Comparison of ENCODE assay signal across 14 mouse cellular contexts in the genomic region with DNA sequence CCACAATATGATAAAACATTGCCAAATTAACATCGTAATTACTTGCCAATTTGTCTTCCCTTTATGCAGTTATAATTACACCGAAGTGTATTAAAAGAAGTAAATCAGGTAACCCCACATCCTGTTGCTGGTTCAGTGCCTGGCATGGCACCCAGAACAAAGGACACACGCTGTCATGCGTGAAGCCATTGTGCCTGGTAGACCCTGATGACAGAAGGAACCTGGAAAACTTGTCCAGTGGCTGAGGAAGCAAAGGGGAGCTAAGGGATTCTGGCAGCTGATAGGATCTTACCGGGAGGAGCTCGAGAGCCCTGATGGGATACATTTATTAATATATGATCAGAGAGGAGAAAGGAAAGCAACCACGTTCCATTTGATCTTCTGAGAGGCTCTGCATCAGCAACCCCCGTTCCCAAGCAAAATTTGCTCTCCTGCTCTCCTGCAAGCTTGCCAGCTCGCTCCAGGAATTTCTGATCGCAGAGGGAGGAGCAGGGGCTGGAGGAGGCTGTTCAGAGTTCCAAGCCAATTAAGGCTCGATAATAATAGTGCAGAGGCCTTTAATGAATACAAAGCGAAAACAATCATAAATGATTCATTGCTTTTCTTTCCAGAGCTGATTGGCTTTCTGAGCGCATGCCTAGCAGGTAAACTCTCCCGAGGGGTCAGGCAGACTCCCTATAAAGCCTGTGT.
DNase-seq lines count a peak whose midpoint lies in the region; ATAC-seq and TF ChIP-seq lines count a peak whose summit lies in the region.
"Had no signal": no experiment of that assay in that cellular context is flagged by ENCODE, and none has a peak within 500 bp of the region (broad histone marks: within the 10 kb centered on the region; RNA-seq: fewer than 3 reads in every experiment).

No protein-coding gene starts in this region.

- H3K27me3 ChIP-seq in hindbrain, embryonic 13.5 days = no peaks in the 10 kb centered on the region
- H3K27me3 ChIP-seq in midbrain, embryonic 16.5 days (ENCODE audit: control insufficient read depth, insufficient read depth, low read depth, low read length) = no peaks in the 10 kb centered on the region
- no peaks in the 10 kb centered on the region for H3K27me3 ChIP-seq in liver, embryonic 11.5 days (replicated peaks; ENCODE audit: control insufficient read depth, insufficient read depth, low read length)
- no peaks in the 10 kb centered on the region for H3K27me3 ChIP-seq in heart, adult 2 months (ENCODE audit: control insufficient read depth, insufficient read depth, low read length)
- H3K27me3 ChIP-seq: embryonic facial prominence, embryonic 12.5 days; liver, embryonic 13.5 days had no signal

- H3K4me1 ChIP-seq in hindbrain, embryonic 13.5 days (replicated peaks) = peaks cover 32% of the 10 kb centered on the region
- peaks cover 12% of the 10 kb centered on the region for H3K4me1 ChIP-seq in midbrain, embryonic 16.5 days (ENCODE audit: control insufficient read depth, insufficient read depth, low read length)
- no peaks in the 10 kb centered on the region for H3K4me1 ChIP-seq in liver, embryonic 11.5 days (replicated peaks; ENCODE audit: control insufficient read depth, insufficient read depth, low read length)
- peaks cover 1% of the 10 kb centered on the region for H3K4me1 ChIP-seq in heart, adult 2 months (ENCODE audit: control insufficient read depth, insufficient read depth, low read length)
- H3K4me1 ChIP-seq: heart, embryonic 10.5 days; liver, embryonic 13.5 days had no signal

- intact Hi-C loops in heart, adult 2 months (cut with DNase I) = no loop called here

- WGBS in hindbrain, embryonic 13.5 days = 41% methylated on average over 14 of the region's 14 CpGs
- WGBS in midbrain, embryonic 16.5 days = 31% methylated on average over 14 of the region's 14 CpGs
- 77% methylated on average over 14 of the region's 14 CpGs for WGBS in liver, embryonic 11.5 days
- WGBS in heart, adult 2 months = 60% methylated on average over 14 of the region's 14 CpGs

- H3K27ac ChIP-seq in hindbrain, embryonic 13.5 days = peak overlapping the region; percentile 88
- peak overlapping the region; percentile 60 for H3K27ac ChIP-seq in midbrain, embryonic 16.5 days (ENCODE audit: low read length)
- H3K27ac ChIP-seq in liver, embryonic 11.5 days (ENCODE audit: low read depth, low read length) = no peak overlapping the region
- H3K27ac ChIP-seq in heart, adult 2 months = no peak overlapping the region
- H3K27ac ChIP-seq: embryonic facial prominence, embryonic 12.5 days; heart, embryonic 10.5 days; liver, embryonic 13.5 days had no signal

- 0 out of 2 replicates have a peak overlapping the region, but pooled peaks have one; percentile 1 for H3K9ac ChIP-seq in hindbrain, embryonic 13.5 days
- peak overlapping the region; percentile 8; the same call in 1 of the 2 replicates for H3K9ac ChIP-seq in midbrain, embryonic 16.5 days (ENCODE audit: low read depth, low read length)
- no peak overlapping the region for H3K9ac ChIP-seq in liver, embryonic 11.5 days (ENCODE audit: low read depth, low read length)
- H3K9ac ChIP-seq in heart, adult 2 months (ENCODE audit: low read depth, low read length) = no peak overlapping the region
- H3K9ac ChIP-seq: embryonic facial prominence, embryonic 12.5 days; liver, embryonic 13.5 days had no signal

- H3K4me2 ChIP-seq in hindbrain, embryonic 13.5 days = peak overlapping the region; percentile 25
- peak overlapping the region; percentile 21; the same call in 1 of the 2 replicates for H3K4me2 ChIP-seq in midbrain, embryonic 16.5 days (ENCODE audit: low read length)
- H3K4me2 ChIP-seq in liver, embryonic 11.5 days = no peak overlapping the region
- H3K4me2 ChIP-seq: embryonic facial prominence, embryonic 12.5 days; liver, embryonic 13.5 days had no signal

- no peak for TF ChIP-seq POLR2A in heart, adult 2 months (IDR thresholded peaks at IDR 0.05; ENCODE audit: insufficient read depth, low read depth, low read length)

- no peaks in the 10 kb centered on the region for H3K36me3 ChIP-seq in hindbrain, embryonic 13.5 days
- H3K36me3 ChIP-seq in midbrain, embryonic 16.5 days (ENCODE audit: control insufficient read depth, insufficient read depth, low read length) = no peaks in the 10 kb centered on the region
- H3K36me3 ChIP-seq in liver, embryonic 11.5 days (ENCODE audit: control insufficient read depth, insufficient read depth, low read length) = no peaks in the 10 kb centered on the region
- no peaks in the 10 kb centered on the region for H3K36me3 ChIP-seq in heart, adult 2 months (ENCODE audit: control insufficient read depth, insufficient read depth, low read length)
- H3K36me3 ChIP-seq: embryonic facial prominence, embryonic 12.5 days; liver, embryonic 13.5 days had no signal

- DNase-seq in kidney, postnatal 4 days = peak; percentile 14 to 28
- no peak for DNase-seq in kidney, postnatal 25 days
- DNase-seq in brain, embryonic 18.5 days (ENCODE audit: low read depth, low spot score) = peak; percentile 16
- no peak for DNase-seq in liver, embryonic 11.5 days (ENCODE audit: low spot score)
- DNase-seq in thymus, postnatal 36 days = no peak
- no peak for DNase-seq in heart, adult 2 months
- DNase-seq: adrenal gland, adult 8-10 months; cerebellum, adult 9-10 months; liver, embryonic 13.5 days; spleen, adult 18-20 months had no signal

- H3K4me3 ChIP-seq in hindbrain, embryonic 13.5 days = no peak overlapping the region
- H3K4me3 ChIP-seq in midbrain, embryonic 16.5 days (ENCODE audit: low read depth, low read length) = no peak overlapping the region
- no peak overlapping the region for H3K4me3 ChIP-seq in liver, embryonic 11.5 days (ENCODE audit: low read depth, low read length)
- no peak overlapping the region for H3K4me3 ChIP-seq in heart, adult 2 months
- H3K4me3 ChIP-seq: embryonic facial prominence, embryonic 12.5 days; heart, embryonic 10.5 days; liver, embryonic 13.5 days had no signal

- ATAC-seq in hindbrain, embryonic 13.5 days (ENCODE audit: low FRiP score) = peak; percentile 59
- ATAC-seq in midbrain, embryonic 16.5 days = peak; percentile 72
- ATAC-seq in liver, embryonic 11.5 days (replicated peaks; ENCODE audit: low FRiP score) = no peak

- TF ChIP-seq EP300 in heart, adult 2 months (IDR thresholded peaks at IDR 0.05; ENCODE audit: insufficient read depth, low read depth, low read length) = no peak

- no peaks in the 10 kb centered on the region for H3K79me2 ChIP-seq in heart, adult 2 months (replicated peaks; ENCODE audit: control insufficient read depth, insufficient read depth, low read length)

- no peaks in the 10 kb centered on the region for H3K9me3 ChIP-seq in hindbrain, embryonic 13.5 days
- H3K9me3 ChIP-seq in midbrain, embryonic 16.5 days (replicated peaks; ENCODE audit: control insufficient read depth, low read length, poor library complexity, severe bottlenecking) = no peaks in the 10 kb centered on the region
- H3K9me3 ChIP-seq in liver, embryonic 11.5 days (ENCODE audit: control insufficient read depth, low read length) = no peaks in the 10 kb centered on the region
- H3K9me3 ChIP-seq: embryonic facial prominence, embryonic 12.5 days; heart, embryonic 10.5 days; liver, embryonic 13.5 days had no signal

- TF ChIP-seq CTCF in heart, adult 2 months (IDR thresholded peaks at IDR 0.05) = no peak

Comparison
In these comparisons a context has a peak if more than half of its experiments do, and no peak if none do; other contexts are left out.
1. DNase-seq: peak in kidney, postnatal 4 days (2 of 2) and brain, embryonic 18.5 days (single experiment); none in kidney, postnatal 25 days (0 of 2), liver, embryonic 11.5 days (single experiment), thymus, postnatal 36 days (0 of 2) and heart, adult 2 months (0 of 2).
2. H3K27ac ChIP-seq: peak in hindbrain, embryonic 13.5 days (single experiment) and midbrain, embryonic 16.5 days (single experiment); none in liver, embryonic 11.5 days (single experiment) and heart, adult 2 months (single experiment).
3. H3K9ac ChIP-seq: peak in hindbrain, embryonic 13.5 days (single experiment) and midbrain, embryonic 16.5 days (single experiment); none in liver, embryonic 11.5 days (single experiment) and heart, adult 2 months (single experiment).